20 mouse cellular contexts compared by ENCODE assay signal in the genomic region with DNA sequence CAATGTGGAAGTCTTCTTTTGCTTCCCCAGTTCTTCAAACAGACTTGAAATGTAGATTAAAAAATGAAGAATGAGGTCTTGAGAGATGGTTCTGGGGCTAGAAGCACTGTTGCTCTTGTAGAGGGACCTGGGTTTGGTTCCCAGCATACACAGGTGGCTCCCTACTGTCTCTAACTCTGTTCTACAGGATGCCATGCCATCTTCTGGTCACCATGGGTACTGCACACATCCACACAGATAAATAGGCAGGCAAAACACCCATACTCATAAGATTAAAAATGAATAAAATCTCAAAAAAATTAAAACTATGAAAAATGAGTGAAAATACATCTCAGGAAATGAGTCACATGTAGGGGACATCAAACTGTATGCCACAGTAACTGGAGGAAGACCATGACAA.
A peak's percentile ranks its signal among the peaks of the same experiment; 100 is the strongest.
DNase-seq lines count a peak whose midpoint lies in the region; ATAC-seq and TF ChIP-seq lines count a peak whose summit lies in the region.
"Had no signal": no experiment of that assay in that cellular context is flagged by ENCODE, and none has a peak within 500 bp of the region (broad histone marks: within the 10 kb centered on the region; RNA-seq: fewer than 3 reads in every experiment).

No protein-coding gene starts in this region.

- H3K36me3 ChIP-seq in forebrain, postnatal 0 days (ENCODE audit: insufficient read depth): no peaks in the 10 kb centered on the region
- no peaks in the 10 kb centered on the region for H3K36me3 ChIP-seq in forebrain, embryonic 11.5 days (ENCODE audit: control insufficient read depth, insufficient read depth, low read length)
- no peaks in the 10 kb centered on the region for H3K36me3 ChIP-seq in kidney, embryonic 15.5 days
- no peaks in the 10 kb centered on the region for H3K36me3 ChIP-seq in testis, adult 2 months (ENCODE audit: control insufficient read depth, insufficient read depth, low read length)
- no peaks in the 10 kb centered on the region for H3K36me3 ChIP-seq in small intestine, adult 2 months (ENCODE audit: control insufficient read depth, insufficient read depth, low read length)
- H3K36me3 ChIP-seq: forebrain, embryonic 15.5 days; heart, embryonic 15.5 days; limb, embryonic 15.5 days; neural tube, embryonic 12.5 days; stomach, embryonic 15.5 days had no signal

- no peak overlapping the region for H3K27ac ChIP-seq in forebrain, postnatal 0 days (ENCODE audit: low read depth, low read length)
- H3K27ac ChIP-seq in forebrain, embryonic 11.5 days (ENCODE audit: low read depth, low read length): no peak overlapping the region
- H3K27ac ChIP-seq in kidney, embryonic 15.5 days: no peak overlapping the region
- H3K27ac ChIP-seq in testis, adult 2 months (ENCODE audit: control insufficient read depth, insufficient read depth, low read depth, low read length): no peak overlapping the region
- H3K27ac ChIP-seq in small intestine, adult 2 months (ENCODE audit: insufficient read depth, low read depth, low read length): no peak overlapping the region
- H3K27ac ChIP-seq: forebrain, embryonic 15.5 days; heart, embryonic 15.5 days; limb, embryonic 15.5 days; neural tube, embryonic 12.5 days; stomach, embryonic 15.5 days had no signal

- no peaks in the 10 kb centered on the region for H3K9me3 ChIP-seq in forebrain, postnatal 0 days (ENCODE audit: low read length)
- H3K9me3 ChIP-seq in forebrain, embryonic 11.5 days (ENCODE audit: control insufficient read depth, low read length): no peaks in the 10 kb centered on the region
- H3K9me3 ChIP-seq in kidney, embryonic 15.5 days (replicated peaks): no peaks in the 10 kb centered on the region
- H3K9me3 ChIP-seq: forebrain, embryonic 15.5 days; heart, embryonic 15.5 days; limb, embryonic 15.5 days; stomach, embryonic 15.5 days had no signal

- no peak for TF ChIP-seq POLR2A in testis, adult 2 months (IDR thresholded peaks at IDR 0.05; ENCODE audit: control insufficient read depth, low read depth, low read length)
- TF ChIP-seq POLR2A in small intestine, adult 2 months (IDR thresholded peaks at IDR 0.05; ENCODE audit: low read depth, low read length): no peak

- H3K27me3 ChIP-seq in forebrain, postnatal 0 days (ENCODE audit: insufficient read depth, low read length): no peaks in the 10 kb centered on the region
- no peaks in the 10 kb centered on the region for H3K27me3 ChIP-seq in forebrain, embryonic 11.5 days (ENCODE audit: control insufficient read depth, insufficient read depth, low read length)
- H3K27me3 ChIP-seq in kidney, embryonic 15.5 days: no peaks in the 10 kb centered on the region
- no peaks in the 10 kb centered on the region for H3K27me3 ChIP-seq in testis, adult 2 months (ENCODE audit: control insufficient read depth, insufficient read depth, low read length)
- no peaks in the 10 kb centered on the region for H3K27me3 ChIP-seq in small intestine, adult 2 months (ENCODE audit: control insufficient read depth, insufficient read depth, low read length)
- H3K27me3 ChIP-seq: forebrain, embryonic 15.5 days; heart, embryonic 15.5 days; megakaryocyte, embryonic 14.5 days; neural tube, embryonic 12.5 days; stomach, embryonic 15.5 days had no signal

- ATAC-seq in forebrain, postnatal 0 days: no peak
- ATAC-seq in forebrain, embryonic 11.5 days (replicated peaks; ENCODE audit: low FRiP score): no peak
- ATAC-seq in kidney, embryonic 15.5 days (replicated peaks; ENCODE audit: low FRiP score): no peak
- ATAC-seq: forebrain, embryonic 15.5 days had no signal

- no peak overlapping the region for H3K4me2 ChIP-seq in forebrain, postnatal 0 days (ENCODE audit: low read depth)
- no peak overlapping the region for H3K4me2 ChIP-seq in forebrain, embryonic 11.5 days (ENCODE audit: low read depth, low read length, severe bottlenecking)
- no peak overlapping the region for H3K4me2 ChIP-seq in kidney, embryonic 15.5 days
- H3K4me2 ChIP-seq: forebrain, embryonic 15.5 days; heart, embryonic 15.5 days; limb, embryonic 15.5 days; neural tube, embryonic 12.5 days; stomach, embryonic 15.5 days had no signal

- DNase-seq in forebrain, postnatal 0 days: no peak
- no peak for DNase-seq in forebrain, embryonic 11.5 days (ENCODE audit: low spot score)
- DNase-seq in kidney, postnatal 10 days: peak; percentile 9
- DNase-seq in testis, postnatal 14 days (ENCODE audit: low spot score): no peak
- no peak for DNase-seq in urinary bladder, adult 2 months (ENCODE audit: low spot score)
- DNase-seq: adrenal gland, postnatal 14 days; B cell, adult 2 months; cerebellum, adult 18-20 months; heart, adult 18-20 months; thymus, postnatal 36 days had no signal

- peak; percentile 12; the same call in 1 of the 2 replicates for TF ChIP-seq CTCF in forebrain, postnatal 0 days (IDR thresholded peaks at IDR 0.05; ENCODE audit: low read depth)
- TF ChIP-seq CTCF in testis, adult 2 months (IDR thresholded peaks at IDR 0.05; ENCODE audit: control insufficient read depth, insufficient read depth, insufficient replicate concordance, low read depth, low read length): peak; percentile 16; the same call in 1 of the 2 replicates
- TF ChIP-seq CTCF in small intestine, adult 2 months (IDR thresholded peaks at IDR 0.05; ENCODE audit: extremely low read depth, insufficient read length, insufficient replicate concordance, low read depth, low read length): 0 out of 2 replicates have a peak, but pooled peaks have one; percentile 8

- H3K9ac ChIP-seq in forebrain, postnatal 0 days: no peak overlapping the region
- H3K9ac ChIP-seq in forebrain, embryonic 11.5 days (ENCODE audit: low read length): no peak overlapping the region
- H3K9ac ChIP-seq in kidney, embryonic 15.5 days: no peak overlapping the region
- H3K9ac ChIP-seq: forebrain, embryonic 15.5 days; heart, embryonic 15.5 days; limb, embryonic 15.5 days; neural tube, embryonic 12.5 days; stomach, embryonic 15.5 days had no signal

- no peaks in the 10 kb centered on the region for H3K4me1 ChIP-seq in forebrain, postnatal 0 days (ENCODE audit: insufficient read depth)
- no peaks in the 10 kb centered on the region for H3K4me1 ChIP-seq in forebrain, embryonic 11.5 days (replicated peaks; ENCODE audit: control insufficient read depth, insufficient read depth, low read length)
- H3K4me1 ChIP-seq in kidney, embryonic 15.5 days: no peaks in the 10 kb centered on the region
- no peaks in the 10 kb centered on the region for H3K4me1 ChIP-seq in testis, adult 2 months (ENCODE audit: control insufficient read depth, insufficient read depth, low read length)
- H3K4me1 ChIP-seq in small intestine, adult 2 months (ENCODE audit: control insufficient read depth, insufficient read depth, insufficient read length, low read length): no peaks in the 10 kb centered on the region
- H3K4me1 ChIP-seq: forebrain, embryonic 15.5 days; megakaryocyte, embryonic 14.5 days; neural tube, embryonic 12.5 days; stomach, embryonic 15.5 days had no signal

- no peak overlapping the region for H3K4me3 ChIP-seq in forebrain, postnatal 0 days (ENCODE audit: low read depth, low read length)
- H3K4me3 ChIP-seq in forebrain, embryonic 11.5 days (ENCODE audit: low read depth, low read length): no peak overlapping the region
- no peak overlapping the region for H3K4me3 ChIP-seq in kidney, embryonic 15.5 days (replicated peaks)
- no peak overlapping the region for H3K4me3 ChIP-seq in testis, adult 2 months (ENCODE audit: control insufficient read depth, low read depth, low read length)
- no peak overlapping the region for H3K4me3 ChIP-seq in small intestine, adult 2 months (ENCODE audit: low read depth, low read length)
- H3K4me3 ChIP-seq: erythroblast, embryonic 14.5 days; forebrain, embryonic 15.5 days; heart, embryonic 15.5 days; limb, embryonic 15.5 days; megakaryocyte, embryonic 14.5 days; neural tube, embryonic 12.5 days; stomach, embryonic 15.5 days had no signal
